Mouse (Mus musculus) hindbrain, embryonic 10.5 days (tissue): ENCODE measurements at regions not wholly inside any gene's neighbourhood (a gene's known extent, or its start where the extent isn't known, plus 50 kb on each side); places are given as distances from the start of the nearest gene placed in this dataset.
"Not testable (repeated sequence)": the region's sequence is repeated elsewhere in the genome, so short reads cannot be mapped to it uniquely, and the experiment has no call there.

Experiments
- DNase-seq: peaks from one replicate; pipeline ENCODE4 v3.0.0-alpha.2; 2017; ENCODE audit warnings: low spot score
- H3K27ac ChIP-seq: fragments of 300-500 bp; sonication (generic); 2 replicates; pipeline ENCODE4 v1.5.1; 2016; ENCODE audit warnings: mild to moderate bottlenecking, moderate library complexity
- H3K27me3 ChIP-seq: fragments of 300-500 bp; sonication (generic); 2 replicates; pipeline ENCODE4 v1.6.1; 2016; ENCODE audit warnings: mild to moderate bottlenecking; ENCODE audit not compliant: poor library complexity, insufficient read depth, severe bottlenecking
- H3K36me3 ChIP-seq: fragments of 300-500 bp; sonication (generic); 2 replicates; pipeline ENCODE4 v1.6.1; 2016; ENCODE audit warnings: mild to moderate bottlenecking, moderate library complexity
- H3K4me1 ChIP-seq: fragments of 300-500 bp; sonication (generic); replicated peaks from 2 replicates; pipeline ENCODE4 v1.6.1; 2016; ENCODE audit warnings: mild to moderate bottlenecking
- H3K4me3 ChIP-seq: fragments of 300-500 bp; sonication (generic); 2 replicates; pipeline ENCODE4 v1.5.1; 2016; ENCODE audit warnings: mild to moderate bottlenecking, moderate library complexity
- H3K9me3 ChIP-seq: fragments of 300-500 bp; sonication (generic); 2 replicates; pipeline ENCODE4 v1.6.1; 2016; ENCODE audit warnings: mild to moderate bottlenecking, moderate library complexity
- WGBS: fragments of 180-500 bp; shearing (Covaris S2); methylation state at CpG from one replicate; pipeline ENCODE4 v1.1.7; 2016; 5-methylcytosine and 5-hydroxymethylcytosine counted together

DNA sequence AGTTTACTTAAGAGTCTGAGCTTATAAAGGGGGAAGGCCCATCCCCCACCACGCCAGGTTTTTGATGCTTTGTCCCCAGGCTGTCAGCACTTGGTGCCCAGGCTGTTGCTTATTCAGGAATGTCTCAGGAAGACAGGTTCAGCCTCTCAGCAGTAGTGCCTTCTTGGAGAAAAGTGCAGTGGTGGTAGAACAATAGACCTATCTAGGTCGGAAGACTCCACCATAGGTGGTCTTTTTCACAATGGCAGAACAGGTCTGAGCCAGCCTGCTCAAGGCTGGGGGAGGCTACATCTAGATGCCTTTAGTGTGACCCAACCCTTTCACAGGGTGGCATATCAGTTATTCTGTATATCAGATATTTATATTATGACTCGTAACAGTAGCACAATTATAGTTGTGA, 171.9 kb upstream of the Pum3 start:
- Histone ChIP-seq H3K4me3 (no peak overlapping the region), H3K27ac (no peak overlapping the region), H3K4me1 (peaks cover 17% of the 10 kb centered on the region), H3K9me3 (no peaks in the 10 kb centered on the region), H3K27me3 (0 out of 2 replicates have a peak, but pooled peaks cover 2% of the 10 kb centered on the region), H3K36me3 (no peaks in the 10 kb centered on the region)
- no peak for DNase-seq
- WGBS, result 75% methylated on average over 3 of the region's 3 CpGs

DNA sequence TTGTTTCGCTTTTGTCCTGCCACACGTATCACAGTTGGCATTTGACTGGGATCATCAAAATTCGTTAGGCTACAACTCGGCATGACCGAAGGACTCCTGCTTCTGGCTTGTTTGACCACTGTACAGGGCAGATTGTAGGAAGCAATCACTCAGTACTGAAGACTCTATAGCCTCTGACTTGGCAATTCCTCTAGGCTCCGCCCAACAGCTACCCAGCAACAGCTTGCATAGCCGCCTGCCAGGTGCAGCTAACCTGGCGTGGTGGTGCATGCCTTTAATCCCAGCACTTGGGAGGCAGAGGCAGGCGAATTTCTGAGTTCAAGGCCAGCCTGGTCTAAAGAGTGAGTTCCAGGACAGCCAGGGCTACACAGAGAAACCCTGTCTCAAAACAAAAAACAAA, 170.8 kb upstream of the Pum3 start:
- 87% methylated on average over 9 of the region's 9 CpGs for WGBS
- not testable (repeated sequence) for H3K27me3 ChIP-seq, H3K36me3 ChIP-seq, DNase-seq, H3K27ac ChIP-seq, H3K9me3 ChIP-seq, H3K4me3 ChIP-seq
- peaks cover 17% of the 10 kb centered on the region for H3K4me1 ChIP-seq

DNA sequence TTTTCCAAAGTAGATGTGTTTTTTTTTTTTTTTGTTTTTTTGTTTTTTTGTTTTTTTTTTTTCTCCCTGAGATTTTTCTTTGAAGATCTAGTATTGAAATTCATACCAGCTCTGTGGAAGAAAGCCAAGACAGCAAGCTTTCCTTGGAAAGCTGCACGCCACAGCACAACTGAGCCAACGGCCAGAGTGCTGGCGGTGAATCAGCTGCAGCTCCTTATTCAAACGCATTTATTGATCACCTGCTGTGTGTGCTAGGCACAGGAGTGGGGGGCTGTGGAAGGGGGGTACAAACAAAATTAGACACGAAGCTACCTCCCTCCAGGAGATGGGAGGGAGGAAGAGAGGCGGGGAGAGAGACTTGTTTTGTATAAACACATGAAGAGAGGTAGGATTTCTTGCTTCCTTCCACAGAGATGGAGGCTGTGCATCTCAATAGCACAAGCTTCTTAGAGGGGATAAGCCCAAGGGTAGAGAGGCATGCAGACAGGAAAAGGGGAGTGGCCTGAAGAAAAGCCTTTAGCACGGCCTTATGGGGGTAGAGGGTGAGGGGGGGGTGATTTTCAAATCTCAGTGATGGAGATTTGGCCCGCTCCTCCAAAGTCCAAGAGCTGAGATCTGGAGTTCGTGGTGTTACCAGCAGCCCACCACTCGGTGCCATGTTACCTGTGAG, 170.1 kb upstream of the Pum3 start:
- DNase-seq, result no peak
- 0 out of 2 replicates have a peak, but pooled peaks cover 2% of the 10 kb centered on the region for H3K27me3 ChIP-seq
- H3K4me3 ChIP-seq, result no peak overlapping the region
- H3K4me1 ChIP-seq, result peaks cover 17% of the 10 kb centered on the region
- no peaks in the 10 kb centered on the region for H3K36me3 ChIP-seq
- no peak overlapping the region for H3K27ac ChIP-seq
- 43% methylated on average over 10 of the region's 10 CpGs for WGBS
- H3K9me3 ChIP-seq, result no peaks in the 10 kb centered on the region

DNA sequence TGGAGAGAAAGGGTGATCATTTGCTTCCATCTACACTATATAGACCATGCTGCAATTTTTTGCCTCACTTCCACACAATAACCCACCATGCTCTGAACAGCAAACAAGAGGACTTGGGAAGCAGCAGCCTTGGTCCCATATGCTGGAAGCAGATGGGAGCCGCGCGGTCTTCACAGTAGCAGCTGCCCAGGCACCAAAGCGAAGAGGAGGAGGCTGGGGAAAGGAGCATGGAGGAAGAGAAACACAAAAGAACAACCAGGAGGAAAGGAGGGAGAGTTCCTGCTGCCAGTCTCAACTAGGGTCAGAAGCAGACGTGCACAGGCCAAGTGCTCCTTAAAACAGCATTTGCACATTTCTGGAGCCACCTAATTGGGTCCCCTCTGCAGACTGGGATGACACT, 168.7 kb upstream of the Pum3 start:
- H3K27ac ChIP-seq, result no peak overlapping the region
- no peaks in the 10 kb centered on the region for H3K36me3 ChIP-seq
- H3K4me1 ChIP-seq, result peaks cover 12% of the 10 kb centered on the region
- H3K9me3 ChIP-seq, result no peaks in the 10 kb centered on the region
- WGBS, result 82% methylated on average over 5 of the region's 5 CpGs
- no peak overlapping the region for H3K4me3 ChIP-seq
- DNase-seq, result no peak
- H3K27me3 ChIP-seq, result 0 out of 2 replicates have a peak, but pooled peaks cover 2% of the 10 kb centered on the region

DNA sequence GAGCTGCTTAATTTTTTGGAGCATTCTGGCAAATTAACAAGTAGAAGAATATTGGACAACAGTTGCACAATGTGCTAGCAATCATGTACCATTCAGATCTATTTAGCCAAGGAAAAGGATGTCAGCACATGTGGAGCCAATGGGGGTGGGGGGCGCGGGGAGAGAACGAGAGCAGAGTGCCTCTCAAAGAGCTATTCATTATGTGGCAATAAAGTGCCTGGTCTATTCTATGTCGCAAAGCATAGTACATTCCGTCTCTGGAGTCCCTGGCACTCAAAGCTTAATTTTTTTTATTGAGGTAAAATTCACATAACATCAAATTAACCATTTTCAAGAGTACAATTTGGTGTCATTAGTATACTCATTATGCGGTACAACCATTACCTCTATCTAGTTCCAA, 155.9 kb upstream of the Pum3 start:
- H3K27me3 ChIP-seq, result no peaks in the 10 kb centered on the region
- H3K4me1 ChIP-seq, result no peaks in the 10 kb centered on the region
- H3K9me3 ChIP-seq, result no peaks in the 10 kb centered on the region
- no peaks in the 10 kb centered on the region for H3K36me3 ChIP-seq
- no peak for DNase-seq
- no peak overlapping the region for H3K4me3 ChIP-seq
- WGBS, result 92% methylated on average over 6 of the region's 6 CpGs
- no peak overlapping the region for H3K27ac ChIP-seq

DNA sequence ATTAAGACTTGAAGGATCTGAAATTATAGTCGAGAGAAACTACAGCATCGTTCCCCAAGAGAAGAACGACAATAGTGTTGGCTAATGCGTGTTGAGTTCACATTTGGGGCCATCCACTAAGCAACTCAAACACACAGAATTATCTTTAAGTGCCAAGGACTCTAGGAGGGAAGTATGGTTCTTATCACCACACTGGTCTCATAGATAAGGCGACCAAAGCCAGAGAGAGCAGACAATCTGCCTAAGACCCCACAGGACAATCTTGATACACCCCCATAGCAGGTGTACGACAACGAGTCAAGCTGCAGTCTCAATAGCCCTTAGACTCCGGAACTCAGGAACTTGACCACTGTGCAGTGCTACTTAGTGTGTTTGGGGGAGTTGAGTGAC, 152.5 kb upstream of the Pum3 start:
- 90% methylated on average over 8 of the region's 8 CpGs for WGBS
- no peak overlapping the region for H3K27ac ChIP-seq
- no peaks in the 10 kb centered on the region for H3K27me3 ChIP-seq
- no peak overlapping the region for H3K4me3 ChIP-seq
- DNase-seq, result no peak
- H3K36me3 ChIP-seq, result no peaks in the 10 kb centered on the region
- no peaks in the 10 kb centered on the region for H3K9me3 ChIP-seq
- H3K4me1 ChIP-seq, result no peaks in the 10 kb centered on the region

DNA sequence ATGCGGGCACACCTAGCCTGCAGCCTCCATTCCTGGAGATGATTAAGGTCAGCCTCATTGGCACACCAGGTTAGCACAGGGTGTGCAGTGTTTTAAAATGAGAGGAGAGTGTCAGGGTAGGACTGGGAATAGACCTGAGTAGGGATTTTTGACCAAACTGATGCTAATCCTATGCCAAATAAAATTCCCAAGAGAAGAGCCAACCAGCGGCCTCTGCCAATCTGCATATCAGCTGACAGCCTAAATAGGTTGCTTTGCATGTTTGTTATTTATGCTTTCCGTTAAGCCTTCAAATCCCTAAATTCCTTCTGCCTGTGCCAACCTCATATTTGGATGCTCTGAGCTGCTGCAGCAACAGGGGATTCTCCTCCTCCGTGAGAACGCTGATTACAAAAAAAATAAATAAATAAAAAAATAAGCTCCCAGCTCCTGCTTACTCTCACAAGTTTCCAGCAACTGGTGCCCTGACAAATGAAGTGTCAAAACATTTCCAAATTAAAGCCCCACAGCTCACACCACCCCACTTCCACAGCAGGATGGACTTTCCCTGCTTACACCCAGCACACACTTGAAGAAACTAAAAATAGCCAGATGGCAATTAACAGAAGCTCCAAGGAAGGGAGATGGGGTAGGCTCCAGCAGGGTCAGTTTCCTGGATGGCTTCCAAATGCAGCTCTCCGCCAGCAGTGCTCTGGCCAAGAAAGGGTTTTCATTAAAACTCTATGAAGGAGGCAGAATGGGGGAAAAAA, 151.9 kb upstream of the Pum3 start:
- Histone ChIP-seq H3K4me3 (no peak overlapping the region), H3K27ac (no peak overlapping the region), H3K36me3 (no peaks in the 10 kb centered on the region), H3K4me1 (no peaks in the 10 kb centered on the region), H3K9me3 (no peaks in the 10 kb centered on the region), H3K27me3 (no peaks in the 10 kb centered on the region)
- DNase-seq, result no peak
- WGBS, result 70% methylated on average over 6 of the region's 6 CpGs

DNA sequence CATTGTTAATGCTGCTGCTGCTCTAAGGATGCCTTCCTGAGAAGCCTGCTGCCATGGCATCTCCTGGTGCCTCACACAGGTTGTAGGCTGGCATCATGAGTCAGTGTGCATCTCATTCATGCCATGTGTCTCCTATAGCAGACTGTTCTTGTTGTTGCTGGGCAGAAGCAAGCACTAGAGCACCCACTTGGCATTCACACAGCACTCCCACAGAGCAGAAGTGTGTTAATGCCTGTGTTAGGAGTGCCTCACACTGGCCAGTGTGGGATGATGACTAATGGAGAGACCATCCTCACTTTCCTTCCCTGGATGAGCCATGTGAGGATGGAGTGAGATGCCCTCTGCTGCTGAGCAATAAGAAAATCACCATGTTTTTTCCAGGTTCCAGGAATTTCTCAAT, 146.9 kb upstream of the Pum3 start:
- H3K4me3 ChIP-seq, result no peak overlapping the region

DNA sequence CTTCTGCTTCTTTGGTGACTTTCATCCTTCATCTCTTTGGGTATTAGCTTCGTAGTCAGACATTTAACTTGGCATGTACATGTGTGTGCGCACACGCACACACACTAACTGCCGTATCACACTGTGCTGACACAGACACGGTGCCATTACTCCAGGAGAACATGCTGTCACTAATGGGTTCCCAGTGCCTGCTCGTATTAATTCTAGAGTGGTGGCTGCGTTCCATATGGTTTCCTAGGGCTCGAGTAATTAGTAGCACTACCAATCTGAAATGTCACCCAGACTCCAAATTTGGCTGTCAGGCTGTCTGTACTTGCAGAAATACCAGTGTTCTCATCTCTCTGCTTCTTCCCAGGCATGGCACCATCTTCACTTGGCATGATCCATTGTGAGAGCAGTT, 137.3 kb upstream of the Pum3 start:
- Histone ChIP-seq H3K36me3 (no peaks in the 10 kb centered on the region), H3K4me3 (no peak overlapping the region), H3K9me3 (no peaks in the 10 kb centered on the region), H3K27ac (no peak overlapping the region), H3K4me1 (peaks cover 4% of the 10 kb centered on the region; the same call in 1 of the 2 replicates), H3K27me3 (no peaks in the 10 kb centered on the region)
- 93% methylated on average over 8 of the region's 8 CpGs for WGBS
- no peak for DNase-seq

More for the DNA sequence above, 146.9 kb upstream of the Pum3 start:
- H3K4me1 ChIP-seq, result no peaks in the 10 kb centered on the region
- H3K36me3 ChIP-seq, result no peaks in the 10 kb centered on the region
- no peak for DNase-seq
- H3K9me3 ChIP-seq, result no peaks in the 10 kb centered on the region
- no peak overlapping the region for H3K27ac ChIP-seq
- no peaks in the 10 kb centered on the region for H3K27me3 ChIP-seq

DNA sequence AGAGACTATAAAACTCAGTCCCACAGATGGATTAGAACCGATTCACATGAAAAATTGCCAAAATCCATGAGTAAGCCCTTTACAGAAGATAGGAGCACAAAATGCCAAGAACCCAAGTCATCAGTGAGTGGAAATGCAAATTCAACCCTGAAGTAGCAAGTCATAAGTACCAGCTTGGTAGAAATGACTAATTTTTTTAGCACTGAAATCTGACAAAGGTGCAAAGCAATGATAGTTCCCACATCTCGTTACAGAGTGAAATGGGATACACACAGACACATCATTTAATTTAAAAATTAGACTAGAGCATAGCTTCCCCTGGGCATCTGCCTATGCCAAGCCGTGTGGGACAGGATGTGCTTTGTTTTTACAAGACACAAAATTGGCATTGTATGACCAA, 136.4 kb upstream of the Pum3 start:
- Histone ChIP-seq H3K36me3 (no peaks in the 10 kb centered on the region), H3K9me3 (no peaks in the 10 kb centered on the region), H3K27ac (no peak overlapping the region), H3K27me3 (no peaks in the 10 kb centered on the region), H3K4me1 (peaks cover 4% of the 10 kb centered on the region; the same call in 1 of the 2 replicates), H3K4me3 (no peak overlapping the region)
- 80% methylated on average over 3 of the region's 3 CpGs for WGBS
- DNase-seq, result no peak

DNA sequence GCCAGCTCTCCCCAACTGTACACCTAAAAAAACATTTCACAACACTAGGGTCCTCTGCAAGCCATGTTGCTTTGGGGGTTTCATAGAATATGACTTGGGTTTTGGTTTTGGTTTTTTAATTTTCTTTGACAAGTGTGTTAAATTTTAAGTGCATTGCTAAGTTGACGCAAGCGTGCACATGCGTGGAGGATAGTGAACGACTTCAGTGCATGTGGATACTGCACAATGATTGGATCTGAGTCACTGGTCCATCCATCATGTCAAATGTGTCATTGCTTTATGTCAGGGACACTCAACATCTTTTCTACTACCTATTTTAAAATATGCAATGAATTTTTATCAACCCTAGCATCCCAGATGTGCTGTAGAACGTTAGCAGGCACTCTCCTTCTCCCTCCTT, 134.5 kb upstream of the Pum3 start:
- no peak for DNase-seq
- no peaks in the 10 kb centered on the region for H3K27me3 ChIP-seq
- H3K9me3 ChIP-seq, result no peaks in the 10 kb centered on the region
- 83% methylated on average over 5 of the region's 5 CpGs for WGBS
- peaks cover 4% of the 10 kb centered on the region; the same call in 1 of the 2 replicates for H3K4me1 ChIP-seq
- H3K27ac ChIP-seq, result no peak overlapping the region
- no peaks in the 10 kb centered on the region for H3K36me3 ChIP-seq
- no peak overlapping the region for H3K4me3 ChIP-seq

DNA sequence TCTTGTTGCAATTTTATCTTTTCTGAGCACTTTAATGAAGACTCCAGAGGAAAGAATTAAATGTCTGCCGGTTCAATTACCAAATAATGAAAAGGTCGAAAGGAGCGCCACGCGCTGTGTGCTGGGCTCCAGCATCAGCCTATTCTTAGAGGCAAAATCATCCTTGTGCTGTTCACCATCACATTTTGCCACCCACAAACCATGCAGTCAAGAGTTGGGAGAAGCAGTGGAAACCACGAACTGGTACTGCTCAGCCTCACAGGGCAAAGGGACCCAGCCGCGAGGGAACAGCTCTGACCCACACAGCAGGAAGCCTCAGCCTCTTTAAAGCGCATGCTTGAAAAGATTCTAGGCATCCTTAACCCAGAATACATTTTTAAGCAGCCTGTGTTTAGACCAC, 134.0 kb upstream of the Pum3 start:
- Histone ChIP-seq H3K27ac (no peak overlapping the region), H3K9me3 (no peaks in the 10 kb centered on the region), H3K27me3 (no peaks in the 10 kb centered on the region), H3K36me3 (no peaks in the 10 kb centered on the region), H3K4me1 (peaks cover 4% of the 10 kb centered on the region; the same call in 1 of the 2 replicates), H3K4me3 (no peak overlapping the region)
- WGBS, result 56% methylated on average over 9 of the region's 9 CpGs
- no peak for DNase-seq

DNA sequence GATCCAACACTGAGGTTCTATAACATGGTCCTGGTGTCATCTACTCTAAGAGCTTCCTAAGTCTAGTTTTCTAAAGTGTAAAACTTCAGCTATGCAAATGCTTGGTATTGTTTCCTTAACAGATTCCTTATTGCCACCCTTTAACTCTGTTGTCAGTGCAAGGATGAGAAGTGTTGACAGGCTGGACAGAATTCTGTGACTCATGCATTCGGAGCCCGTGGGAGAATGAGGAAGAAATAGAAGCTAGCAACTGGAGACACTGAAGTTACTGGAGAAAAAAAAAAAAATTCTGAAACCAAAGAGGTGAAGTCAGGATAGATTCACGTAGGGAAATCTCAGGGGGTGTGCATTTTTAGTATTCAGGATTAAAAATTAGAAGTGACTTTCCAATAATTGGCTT, 128.6 kb upstream of the Pum3 start:
- H3K9me3 ChIP-seq, result no peaks in the 10 kb centered on the region
- H3K4me3 ChIP-seq, result no peak overlapping the region
- H3K27me3 ChIP-seq, result peaks cover 11% of the 10 kb centered on the region
- DNase-seq, result no peak
- WGBS, result 77% methylated on average over 3 of the region's 3 CpGs
- H3K27ac ChIP-seq, result no peak overlapping the region
- H3K36me3 ChIP-seq, result no peaks in the 10 kb centered on the region
- no peaks in the 10 kb centered on the region for H3K4me1 ChIP-seq
